Mouse (Mus musculus) forebrain, embryonic 11.5 days (tissue): ENCODE measurements at regions not wholly inside any gene's neighbourhood (a gene's known extent, or its start where the extent isn't known, plus 50 kb on each side); places are given as distances from the start of the nearest gene placed in this dataset.
"Not testable (repeated sequence)": the region's sequence is repeated elsewhere in the genome, so short reads cannot be mapped to it uniquely, and the experiment has no call there.

Source experiments
- ATAC-seq: fragments of 200-750 bp; cut with Nextera tagmentation; replicated peaks from 2 replicates; pipeline ENCODE4 v1.8.0; 2017; ENCODE audit warnings: moderate TSS enrichment; ENCODE audit not compliant: low FRiP score
- DNase-seq: peaks from one replicate; pipeline ENCODE4 v3.0.0-alpha.2; 2017; ENCODE audit warnings: low spot score
- H3K27ac ChIP-seq: fragments of 300-500 bp; sonication (generic); 2 replicates; pipeline ENCODE4 v1.5.1; 2014; ENCODE audit warnings: low read depth, low read length
- H3K27me3 ChIP-seq: fragments of 300-500 bp; sonication (generic); 2 replicates; pipeline ENCODE4 v1.6.1; 2014; ENCODE audit warnings: mild to moderate bottlenecking, low read length, mixed read lengths; ENCODE audit not compliant: control insufficient read depth, insufficient read depth
- H3K36me3 ChIP-seq: fragments of 300-500 bp; sonication (generic); 2 replicates; pipeline ENCODE4 v1.6.1; 2014; ENCODE audit warnings: mild to moderate bottlenecking, low read length, moderate library complexity, mixed read lengths; ENCODE audit not compliant: control insufficient read depth, insufficient read depth
- H3K4me1 ChIP-seq: fragments of 300-500 bp; sonication (generic); replicated peaks from 2 replicates; pipeline ENCODE4 v1.6.1; 2014; ENCODE audit warnings: low read length, mixed read lengths; ENCODE audit not compliant: control insufficient read depth, insufficient read depth
- H3K4me2 ChIP-seq: fragments of 300-500 bp; sonication (generic); 2 replicates; pipeline ENCODE4 v1.6.1; 2014; ENCODE audit warnings: low read depth, mild to moderate bottlenecking, low read length, moderate library complexity, mixed read lengths; ENCODE audit not compliant: severe bottlenecking
- H3K4me3 ChIP-seq: fragments of 300-500 bp; sonication (generic); 2 replicates; pipeline ENCODE4 v1.5.1; 2014; ENCODE audit warnings: low read depth, low read length
- H3K9ac ChIP-seq: fragments of 300-500 bp; sonication (generic); 2 replicates; pipeline ENCODE4 v1.6.1; 2014; ENCODE audit warnings: low read length
- H3K9me3 ChIP-seq: fragments of 300-500 bp; sonication (generic); 2 replicates; pipeline ENCODE4 v1.6.1; 2016; ENCODE audit warnings: low read length, mixed read lengths; ENCODE audit not compliant: control insufficient read depth
- WGBS: fragments of 180-500 bp; shearing (Covaris S2); extraction: QIAGEN DNeasy Blood & Tissue Kit; methylation state at CpG from one replicate; pipeline ENCODE4 v1.1.7; 2014; 5-methylcytosine and 5-hydroxymethylcytosine counted together

GRCm38 (mm10) chr8:59977024-59977662 is 525.9 kb downstream of the Gm10283 start:
- DNase-seq (no peak), ATAC-seq (no peak)
- no peak overlapping the region for H3K4me3 ChIP-seq
- H3K4me1 ChIP-seq = no peaks in the 10 kb centered on the region
- H3K36me3 ChIP-seq = no peaks in the 10 kb centered on the region
- no peak overlapping the region for H3K27ac ChIP-seq
- no peaks in the 10 kb centered on the region for H3K9me3 ChIP-seq
- H3K27me3 ChIP-seq = no peaks in the 10 kb centered on the region
- WGBS = 91% methylated on average over 6 of the region's 6 CpGs
- no peak overlapping the region for H3K4me2 ChIP-seq
- H3K9ac ChIP-seq = no peak overlapping the region

- DNase-seq = no peak
Observed at GRCm38 (mm10) chr8:59965416-59965815, 537.6 kb downstream of the Gm10283 start.

GRCm38 (mm10) chr8:59963234-59963633 is 539.8 kb downstream of the Gm10283 start:
- Histone ChIP-seq H3K36me3 (no peaks in the 10 kb centered on the region), H3K9ac (no peak overlapping the region), H3K4me3 (no peak overlapping the region), H3K4me2 (no peak overlapping the region), H3K4me1 (no peaks in the 10 kb centered on the region), H3K27ac (no peak overlapping the region), H3K27me3 (no peaks in the 10 kb centered on the region), H3K9me3 (no peaks in the 10 kb centered on the region)
- DNase-seq (no peak), ATAC-seq (no peak)

More at GRCm38 (mm10) chr8:59965416-59965815, 537.6 kb downstream of the Gm10283 start:
- Histone ChIP-seq H3K4me3 (no peak overlapping the region), H3K27me3 (no peaks in the 10 kb centered on the region), H3K4me2 (no peak overlapping the region), H3K27ac (no peak overlapping the region), H3K36me3 (no peaks in the 10 kb centered on the region), H3K9ac (no peak overlapping the region), H3K4me1 (no peaks in the 10 kb centered on the region), H3K9me3 (no peaks in the 10 kb centered on the region)
- ATAC-seq = no peak
- WGBS = 73% methylated on average over 2 of the region's 2 CpGs

- not testable (repeated sequence) for H3K9me3 ChIP-seq, H3K36me3 ChIP-seq, DNase-seq, H3K4me1 ChIP-seq, H3K4me3 ChIP-seq, H3K9ac ChIP-seq, H3K27ac ChIP-seq, H3K27me3 ChIP-seq, H3K4me2 ChIP-seq
- WGBS = 70% methylated on average over 6 of the region's 6 CpGs
- ATAC-seq = 0 out of 2 replicates have a peak, but pooled peaks have one; percentile 46
Observed at GRCm38 (mm10) chr8:59953741-59954140, 549.3 kb downstream of the Gm10283 start.

- no peak overlapping the region for H3K4me2 ChIP-seq
- ATAC-seq = no peak
- no peaks in the 10 kb centered on the region for H3K36me3 ChIP-seq
- WGBS = 92% methylated on average over 3 of the region's 3 CpGs
- DNase-seq = no peak
- no peak overlapping the region for H3K9ac ChIP-seq
- no peaks in the 10 kb centered on the region for H3K27me3 ChIP-seq
- no peaks in the 10 kb centered on the region for H3K9me3 ChIP-seq
- H3K4me1 ChIP-seq = no peaks in the 10 kb centered on the region
- no peak overlapping the region for H3K27ac ChIP-seq
- no peak overlapping the region for H3K4me3 ChIP-seq
Observed at GRCm38 (mm10) chr8:59906799-59907198, 596.2 kb downstream of the Gm10283 start.
